Mouse (Mus musculus) embryonic facial prominence, embryonic 11.5 days (tissue): ENCODE data around the gene Sfxn2. TPM values are rescaled to one million over a fixed set of nuclear protein-coding genes. Genes with fewer than 3 reads are reported as not detected.

Source experiments
- ATAC-seq: fragments of 200-750 bp; cut with Nextera tagmentation; replicated peaks from 2 replicates; pipeline ENCODE4 v1.8.0; 2017; ENCODE audit warnings: low read depth; ENCODE audit not compliant: insufficient number of reproducible peaks, low FRiP score, low TSS enrichment
- DNase-seq: peaks from one replicate; pipeline ENCODE4 v3.0.0-alpha.2; 2015; ENCODE audit warnings: low spot score
- H3K27ac ChIP-seq: fragments of 300-500 bp; sonication (generic); replicated peaks from 2 replicates; pipeline ENCODE4 v1.5.1; 2014; ENCODE audit warnings: mild to moderate bottlenecking, low read depth, low read length, control low read depth
- H3K27me3 ChIP-seq: fragments of 300-500 bp; sonication (generic); 2 replicates; pipeline ENCODE4 v1.6.1; 2014; ENCODE audit warnings: mild to moderate bottlenecking, low read length, moderate library complexity, mixed read lengths; ENCODE audit not compliant: control insufficient read depth, insufficient read depth
- H3K36me3 ChIP-seq: fragments of 300-500 bp; sonication (generic); replicated peaks from 2 replicates; pipeline ENCODE4 v1.6.1; 2014; ENCODE audit warnings: low read depth, mild to moderate bottlenecking, low read length, moderate library complexity, mixed read lengths; ENCODE audit not compliant: control insufficient read depth, insufficient read depth
- H3K4me1 ChIP-seq: fragments of 300-500 bp; sonication (generic); 2 replicates; pipeline ENCODE4 v1.6.1; 2014; ENCODE audit warnings: low read length, mixed read lengths; ENCODE audit not compliant: control insufficient read depth, insufficient read depth
- H3K4me2 ChIP-seq: fragments of 300-500 bp; sonication (generic); 2 replicates; pipeline ENCODE4 v1.6.1; 2014; ENCODE audit warnings: low read depth, mild to moderate bottlenecking, control low read depth, low read length, moderate library complexity
- H3K4me3 ChIP-seq: fragments of 300-500 bp; sonication (generic); 2 replicates; pipeline ENCODE4 v1.5.1; 2014; ENCODE audit warnings: low read depth, low read length, control low read depth
- H3K9ac ChIP-seq: fragments of 300-500 bp; sonication (generic); replicated peaks from 2 replicates; pipeline ENCODE4 v1.6.1; 2014; ENCODE audit warnings: mild to moderate bottlenecking, control low read depth, low read length
- H3K9me3 ChIP-seq: fragments of 300-500 bp; sonication (generic); replicated peaks from 2 replicates; pipeline ENCODE4 v1.6.1; 2016; ENCODE audit warnings: mild to moderate bottlenecking, low read length, inconsistent platforms, mixed read lengths; ENCODE audit not compliant: control insufficient read depth
- WGBS: fragments of 180-500 bp; shearing (Covaris S2); extraction: QIAGEN DNeasy Blood & Tissue Kit; methylation state at CpG from one replicate; pipeline ENCODE4 v1.1.7; 2014; 5-methylcytosine and 5-hydroxymethylcytosine counted together
- polyA plus RNA-seq: library from polyadenylated mRNA; unstranded; fragments of >200 nt; fragmentation: Nextera tagmentation; extraction: Ambion mirVana; gene quantifications from 2 replicates; pipeline ENCODE4 v1.2.1, GENCODE M21; 2014

Sfxn2 gene
- polyA plus RNA-seq, 1 experiment from 2014 or later, result 13.6 TPM

DNA sequence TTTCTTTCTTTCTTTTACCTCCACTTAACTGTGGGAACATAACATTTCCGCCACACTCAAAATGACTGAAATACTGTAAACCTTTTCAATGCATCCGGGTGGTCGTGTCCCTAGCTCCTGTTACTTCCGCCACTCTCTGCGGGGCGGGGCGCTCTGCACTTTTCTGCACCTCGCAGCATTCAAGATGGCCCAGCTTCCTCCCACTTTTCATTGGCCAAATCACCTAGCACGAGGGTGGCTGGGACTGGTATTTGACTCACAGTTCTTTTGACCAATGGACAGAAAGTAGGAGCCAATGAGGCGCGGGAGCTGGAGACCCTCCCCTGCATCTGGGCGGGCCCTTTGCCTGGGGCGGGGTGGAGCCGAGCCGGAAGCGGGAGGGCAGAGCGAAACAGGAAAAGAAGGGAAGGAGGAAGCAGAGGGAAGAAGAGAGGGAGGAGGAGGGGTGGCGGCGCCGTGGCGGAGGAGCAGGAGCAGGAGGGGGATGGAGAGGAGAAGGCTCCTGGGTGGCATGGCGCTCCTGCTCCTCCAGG is 25.6 kb downstream of the Sfxn2 start, which contains the start of gene Wbp1l:
Wbp1l (plus strand) TSS at position 365 of the 533 bp plus-strand sequence.
- Histone ChIP-seq H3K4me3 (peak within 1 kb of the TSS; percentile 87), H3K4me2 (peak within 1 kb of the TSS; percentile 82), H3K36me3 (no peaks in the 10 kb centered on the region), H3K27ac (0 out of 2 replicates have a peak within 1 kb of the TSS, but pooled peaks have one; percentile 32), H3K4me1 (no peaks in the 10 kb centered on the region), H3K9ac (peak within 1 kb of the TSS; percentile 85), H3K9me3 (no peaks in the 10 kb centered on the region), H3K27me3 (no peaks in the 10 kb centered on the region)
- under 1% methylated on average over 22 of the region's 22 CpGs for WGBS
- peak; percentile 99 for ATAC-seq
- DNase-seq, result peak; percentile 99

DNA sequence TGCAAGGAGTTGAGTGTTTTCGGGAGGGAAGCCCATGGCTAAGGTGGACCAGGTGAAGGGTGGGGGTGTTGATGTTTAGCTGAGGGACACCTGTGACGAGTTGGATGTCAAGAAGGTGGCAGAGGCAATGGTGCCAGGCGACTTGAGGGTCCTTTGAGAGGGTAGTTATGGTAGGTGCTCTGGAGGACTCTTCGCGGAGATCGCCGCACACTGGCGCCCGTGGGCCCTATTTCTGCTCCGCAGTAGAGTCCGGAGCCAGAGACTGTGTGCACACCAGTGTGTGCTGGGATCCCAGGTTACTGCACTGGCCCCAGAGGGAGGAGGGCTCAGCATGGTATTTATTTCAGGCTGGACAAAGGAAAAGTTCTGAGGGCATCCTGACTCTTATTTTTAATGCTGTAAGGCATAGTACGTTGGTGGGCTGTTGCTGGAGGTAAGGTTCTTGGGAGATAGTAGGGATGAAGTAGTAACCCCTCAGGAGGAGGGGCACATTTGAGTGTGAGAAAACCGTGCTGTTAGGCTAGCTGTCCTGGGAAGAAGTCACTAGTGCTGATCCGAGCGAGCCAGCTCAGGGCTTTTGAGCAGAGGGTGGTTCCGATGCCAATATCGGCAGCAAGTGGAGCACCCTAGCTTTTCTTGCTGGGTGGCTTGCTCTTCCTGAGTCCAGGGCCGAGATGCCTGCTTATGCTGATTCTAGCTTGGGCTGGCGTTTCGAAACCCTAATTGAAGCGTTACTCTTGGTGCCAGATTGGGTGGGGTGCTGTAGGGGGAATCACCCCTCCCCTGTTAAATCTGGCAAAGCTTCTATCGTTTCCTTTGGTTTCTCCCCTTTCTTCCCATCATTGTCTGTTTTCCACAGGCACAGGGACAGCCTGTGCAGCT is 26.5 kb downstream of the Sfxn2 start:
- H3K27ac ChIP-seq, result 0 out of 2 replicates have a peak overlapping the region, but pooled peaks have one; percentile 32
- peak overlapping the region; percentile 85 for H3K9ac ChIP-seq
- H3K4me3 ChIP-seq, result peak overlapping the region; percentile 87
- peak overlapping the region; percentile 82 for H3K4me2 ChIP-seq
- no peaks in the 10 kb centered on the region for H3K4me1 ChIP-seq
- H3K27me3 ChIP-seq, result no peaks in the 10 kb centered on the region
- H3K36me3 ChIP-seq, result no peaks in the 10 kb centered on the region
- no peak for ATAC-seq
- no peak for DNase-seq
- H3K9me3 ChIP-seq, result no peaks in the 10 kb centered on the region
- WGBS, result 19% methylated on average over 22 of the region's 22 CpGs

DNA sequence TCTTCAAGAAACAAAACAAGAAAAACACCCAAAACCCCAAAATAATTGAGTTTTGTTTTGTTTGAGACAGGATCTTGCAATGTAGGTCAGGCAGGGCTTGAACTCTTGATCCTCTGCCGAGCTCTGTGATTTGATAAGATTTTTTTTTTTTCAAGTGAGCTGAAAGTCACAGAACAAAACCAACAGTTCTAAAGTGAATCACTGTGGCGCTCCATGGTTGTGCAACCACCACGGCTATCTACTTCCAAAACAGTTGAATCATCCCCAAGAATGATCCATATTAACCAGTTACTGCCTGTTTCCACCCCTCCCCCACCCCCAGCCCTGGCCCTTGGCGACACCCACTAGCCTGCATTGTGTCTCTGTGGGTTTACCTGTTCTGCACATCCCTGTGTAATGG is 27.2 kb downstream of the Sfxn2 start:
- no peak overlapping the region; the same call in 1 of the 2 replicates for H3K4me2 ChIP-seq
- no peaks in the 10 kb centered on the region for H3K27me3 ChIP-seq
- no peak overlapping the region for H3K9ac ChIP-seq
- DNase-seq, result no peak
- 76% methylated on average over 4 of the region's 4 CpGs for WGBS
- H3K4me3 ChIP-seq, result no peak overlapping the region
- H3K27ac ChIP-seq, result no peak overlapping the region
- H3K4me1 ChIP-seq, result no peaks in the 10 kb centered on the region
- no peak for ATAC-seq
- no peaks in the 10 kb centered on the region for H3K9me3 ChIP-seq
- H3K36me3 ChIP-seq, result no peaks in the 10 kb centered on the region

DNA sequence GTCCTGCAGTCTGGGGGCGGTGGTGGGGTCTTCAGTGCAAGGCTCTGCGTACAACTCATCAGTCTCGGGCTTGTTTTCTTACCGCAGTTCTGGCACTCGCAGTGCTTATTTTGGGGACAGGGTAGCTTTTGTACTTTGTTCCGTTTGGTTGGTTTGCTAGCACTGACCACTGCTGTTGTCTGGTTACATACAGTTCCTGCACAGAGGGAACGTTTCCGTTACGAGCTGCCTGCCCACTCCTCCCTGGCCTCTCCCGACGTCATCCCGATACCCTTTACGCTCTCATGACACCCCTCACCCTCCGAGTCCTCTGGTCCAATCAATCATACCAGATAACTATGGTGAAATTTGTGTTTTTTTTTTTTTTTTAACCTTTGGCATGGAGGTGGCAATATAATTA is 28.3 kb downstream of the Sfxn2 start:
- 93% methylated on average over 14 of the region's 14 CpGs for WGBS
- no peak overlapping the region for H3K27ac ChIP-seq
- H3K27me3 ChIP-seq, result no peaks in the 10 kb centered on the region
- H3K4me3 ChIP-seq, result no peak overlapping the region
- H3K9me3 ChIP-seq, result no peaks in the 10 kb centered on the region
- H3K36me3 ChIP-seq, result no peaks in the 10 kb centered on the region
- H3K4me2 ChIP-seq, result no peak overlapping the region
- no peaks in the 10 kb centered on the region for H3K4me1 ChIP-seq
- ATAC-seq, result no peak
- H3K9ac ChIP-seq, result no peak overlapping the region
- no peak for DNase-seq

DNA sequence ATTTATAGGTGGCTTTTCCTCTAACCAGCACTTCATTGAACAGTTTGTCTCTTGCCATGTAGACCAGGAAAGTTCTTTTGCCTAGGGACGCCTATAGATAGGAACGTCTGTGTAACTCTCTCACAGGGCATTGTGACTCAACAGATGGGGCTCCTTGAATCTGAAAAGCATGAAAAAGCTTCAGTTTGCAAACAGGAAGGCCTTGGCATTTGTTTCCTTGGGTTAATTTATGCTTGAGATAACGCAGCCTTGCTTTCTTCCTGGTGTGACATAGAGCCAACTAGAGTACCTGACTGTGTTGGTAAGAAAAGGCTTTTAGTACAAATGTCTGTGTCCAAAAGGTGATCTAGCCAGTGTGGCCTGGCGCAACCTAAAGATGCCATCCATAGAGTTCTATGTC is 29.2 kb downstream of the Sfxn2 start:
- H3K36me3 ChIP-seq, result no peaks in the 10 kb centered on the region
- DNase-seq (no peak), ATAC-seq (no peak)
- H3K27me3 ChIP-seq, result no peaks in the 10 kb centered on the region
- no peak overlapping the region for H3K27ac ChIP-seq
- WGBS, result 86% methylated on average over 4 of the region's 4 CpGs
- no peaks in the 10 kb centered on the region for H3K9me3 ChIP-seq
- no peak overlapping the region for H3K4me3 ChIP-seq
- H3K9ac ChIP-seq, result no peak overlapping the region
- H3K4me2 ChIP-seq, result no peak overlapping the region
- no peaks in the 10 kb centered on the region for H3K4me1 ChIP-seq

DNA sequence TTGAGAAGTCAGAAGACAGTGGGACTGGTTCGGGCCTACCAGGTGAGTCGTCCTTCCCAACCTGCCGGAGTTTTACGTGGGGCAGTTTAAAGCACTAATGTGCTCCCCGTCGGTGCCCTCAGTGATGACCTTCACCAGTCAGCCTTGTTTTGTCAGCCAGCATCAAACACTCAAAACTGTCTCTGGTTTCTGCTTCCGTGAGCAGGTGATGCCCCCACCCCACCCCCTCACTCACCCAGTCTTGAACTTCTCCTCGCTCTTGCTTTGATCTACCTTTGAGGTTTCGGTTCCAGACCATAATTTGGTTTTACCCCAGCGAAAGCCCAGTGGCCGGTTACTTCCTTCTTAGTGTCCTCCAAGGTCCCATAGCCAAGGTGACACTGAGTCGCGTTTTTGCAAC is 33.6 kb downstream of the Sfxn2 start:
- no peaks in the 10 kb centered on the region for H3K27me3 ChIP-seq
- no peaks in the 10 kb centered on the region for H3K4me1 ChIP-seq
- no peak overlapping the region for H3K9ac ChIP-seq
- 94% methylated on average over 13 of the region's 13 CpGs for WGBS
- no peaks in the 10 kb centered on the region for H3K9me3 ChIP-seq
- no peak for DNase-seq
- no peaks in the 10 kb centered on the region for H3K36me3 ChIP-seq
- H3K4me3 ChIP-seq, result no peak overlapping the region
- H3K4me2 ChIP-seq, result no peak overlapping the region
- no peak overlapping the region for H3K27ac ChIP-seq
- no peak for ATAC-seq

DNA sequence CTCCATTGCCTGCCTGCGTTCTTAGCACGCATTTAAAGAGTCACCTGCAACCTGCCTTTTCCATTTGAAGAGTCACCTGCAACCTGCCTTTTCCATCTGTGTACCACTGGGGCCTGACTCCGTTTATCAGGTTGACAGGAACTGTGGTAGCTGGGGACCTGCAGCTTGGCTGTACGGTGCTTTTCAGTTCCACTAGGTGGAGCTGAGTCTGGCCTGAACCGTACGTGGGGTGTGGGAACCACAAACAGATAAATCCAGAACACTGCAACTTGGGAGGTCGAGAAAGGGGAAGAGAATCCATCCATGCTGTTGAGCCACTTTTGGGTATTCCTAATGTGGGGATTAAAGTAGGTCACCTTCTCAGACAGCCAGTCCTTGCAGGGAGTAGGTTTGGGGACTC is 34.3 kb downstream of the Sfxn2 start:
- H3K4me3 ChIP-seq, result no peak overlapping the region
- no peak for DNase-seq
- H3K27me3 ChIP-seq, result no peaks in the 10 kb centered on the region
- H3K27ac ChIP-seq, result no peak overlapping the region
- ATAC-seq, result no peak
- H3K9ac ChIP-seq, result no peak overlapping the region
- 71% methylated on average over 7 of the region's 7 CpGs for WGBS
- no peaks in the 10 kb centered on the region for H3K9me3 ChIP-seq
- H3K36me3 ChIP-seq, result no peaks in the 10 kb centered on the region
- no peaks in the 10 kb centered on the region for H3K4me1 ChIP-seq
- no peak overlapping the region for H3K4me2 ChIP-seq

DNA sequence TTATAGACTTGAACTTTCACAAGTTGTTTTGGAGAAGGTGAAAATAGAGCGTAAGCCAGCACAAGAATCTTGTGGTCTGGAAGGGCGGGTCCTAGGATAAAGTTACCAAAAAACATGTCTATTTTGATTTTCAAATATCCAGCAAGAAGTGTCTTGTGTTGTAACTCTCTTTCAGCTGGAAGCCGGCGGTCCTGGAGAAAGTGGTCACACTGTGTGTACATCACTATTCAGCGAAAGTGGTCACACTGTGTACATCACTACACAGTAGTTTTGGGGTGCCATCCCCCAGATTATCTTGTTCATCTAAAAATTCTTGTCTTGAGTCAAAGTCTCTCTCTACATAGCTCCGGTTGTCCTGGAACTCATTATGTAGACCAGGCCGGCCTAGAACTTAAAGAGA is 35.0 kb downstream of the Sfxn2 start:
- DNase-seq (no peak), ATAC-seq (no peak)
- Histone ChIP-seq H3K9me3 (no peaks in the 10 kb centered on the region), H3K27me3 (no peaks in the 10 kb centered on the region), H3K36me3 (no peaks in the 10 kb centered on the region), H3K27ac (no peak overlapping the region), H3K9ac (no peak overlapping the region), H3K4me2 (no peak overlapping the region), H3K4me1 (no peaks in the 10 kb centered on the region), H3K4me3 (no peak overlapping the region)
- WGBS, result 91% methylated on average over 7 of the region's 7 CpGs
